Mouse (Mus musculus) ES-Bruce4 (cell line): Measurements from ENCODE around the gene Slc22a6. TPM values are rescaled to one million over a fixed set of nuclear protein-coding genes. Genes with fewer than 3 reads are reported as not detected.

Source experiments
- H3K27ac ChIP-seq: 2 replicates; pipeline ENCODE4 v1.5.1; 2012; ENCODE audit warnings: low read length, inconsistent platforms; ENCODE audit not compliant: insufficient read depth
- H3K27me3 ChIP-seq: 2 replicates; pipeline ENCODE4 v1.6.1; 2012; ENCODE audit warnings: mild to moderate bottlenecking, low read length, inconsistent platforms; ENCODE audit not compliant: control insufficient read depth, poor library complexity, insufficient read depth, severe bottlenecking
- H3K36me3 ChIP-seq: 2 replicates; pipeline ENCODE4 v1.6.1; 2012; ENCODE audit warnings: inconsistent platforms, mild to moderate bottlenecking, low read length, moderate library complexity; ENCODE audit not compliant: control insufficient read depth, poor library complexity, insufficient read depth, severe bottlenecking
- H3K4me1 ChIP-seq: one replicate; pipeline ENCODE4 v1.8.1; 2011; ENCODE audit warnings: low read length; ENCODE audit not compliant: control insufficient read depth, insufficient read depth
- H3K4me3 ChIP-seq: 2 replicates; pipeline ENCODE4 v1.5.1; 2011; ENCODE audit warnings: low read depth, mild to moderate bottlenecking, low read length
- H3K9ac ChIP-seq: 2 replicates; pipeline ENCODE4 v1.6.1; 2012; ENCODE audit warnings: low read depth, mild to moderate bottlenecking, inconsistent platforms; ENCODE audit not compliant: poor library complexity, severe bottlenecking
- H3K9me3 ChIP-seq: replicated peaks from 2 replicates; pipeline ENCODE4 v1.6.1; 2012; ENCODE audit warnings: mild to moderate bottlenecking, low read length, inconsistent platforms; ENCODE audit not compliant: control insufficient read depth, poor library complexity, insufficient read depth, severe bottlenecking
- CTCF ChIP-seq: IDR thresholded peaks from one replicate; pipeline ENCODE4 v1.8.1; 2011; ENCODE audit warnings: low read depth, low read length
- EP300 ChIP-seq: IDR thresholded peaks from 2 replicates; pipeline ENCODE4 v1.6.1; 2011; ENCODE audit warnings: low read depth, low read length; ENCODE audit not compliant: insufficient read depth
- POLR2A ChIP-seq: IDR thresholded peaks from one replicate; pipeline ENCODE4 v1.8.1; 2011; ENCODE audit warnings: low read length; ENCODE audit not compliant: insufficient read depth
- polyA plus RNA-seq: library from polyadenylated mRNA; stranded (reverse); fragments of >200 nt; gene quantifications from 2 replicates; pipeline ENCODE4 v1.2.4, GENCODE M21; 2011; ENCODE audit warnings: low read depth; ENCODE audit not compliant: missing spikeins, insufficient read depth, insufficient read length

Gene Slc22a6
- polyA plus RNA-seq, 1 experiment, result not detected

- Histone ChIP-seq H3K27ac (no peak within 1 kb of the TSS), H3K27me3 (no peaks in the 10 kb centered on the region), H3K9ac (no peak within 1 kb of the TSS), H3K36me3 (no peaks in the 10 kb centered on the region), H3K4me3 (no peak within 1 kb of the TSS), H3K9me3 (no peaks in the 10 kb centered on the region), H3K4me1 (peaks cover 2% of the 10 kb centered on the region)
- TF ChIP-seq EP300, result no peak
- no peak for TF ChIP-seq CTCF
- no peak for TF ChIP-seq POLR2A
Measured at GRCm38 (mm10) chr19:8590954-8591353, 26.9 kb upstream of the Slc22a6 start, which contains the start of gene Slc22a8. Slc22a8 (plus strand) TSS chr19:8591254.

GRCm38 (mm10) chr19:8592155-8592554 is 25.7 kb upstream of the Slc22a6 start:
- Histone ChIP-seq H3K27ac (no peak overlapping the region), H3K36me3 (no peaks in the 10 kb centered on the region), H3K4me1 (peaks cover 2% of the 10 kb centered on the region), H3K9ac (no peak overlapping the region), H3K27me3 (no peaks in the 10 kb centered on the region), H3K9me3 (no peaks in the 10 kb centered on the region), H3K4me3 (no peak overlapping the region)
- no peak for TF ChIP-seq POLR2A
- TF ChIP-seq CTCF, result no peak
- TF ChIP-seq EP300, result no peak

GRCm38 (mm10) chr19:8592873-8593408 is 24.9 kb upstream of the Slc22a6 start:
- Histone ChIP-seq H3K4me1 (peaks cover 2% of the 10 kb centered on the region), H3K4me3 (no peak overlapping the region), H3K9me3 (no peaks in the 10 kb centered on the region), H3K36me3 (no peaks in the 10 kb centered on the region), H3K27me3 (no peaks in the 10 kb centered on the region), H3K27ac (no peak overlapping the region), H3K9ac (no peak overlapping the region)
- TF ChIP-seq CTCF, result no peak
- TF ChIP-seq EP300, result no peak

- TF ChIP-seq CTCF (no peak), EP300 (no peak), POLR2A (no peak)
- no peak overlapping the region for H3K27ac ChIP-seq
- peaks cover 2% of the 10 kb centered on the region for H3K4me1 ChIP-seq
- no peaks in the 10 kb centered on the region for H3K9me3 ChIP-seq
- H3K9ac ChIP-seq, result no peak overlapping the region
- no peaks in the 10 kb centered on the region for H3K36me3 ChIP-seq
- no peaks in the 10 kb centered on the region for H3K27me3 ChIP-seq
- no peak overlapping the region for H3K4me3 ChIP-seq
Measured at GRCm38 (mm10) chr19:8593833-8594232, 24.0 kb upstream of the Slc22a6 start.

- Histone ChIP-seq H3K27me3 (no peaks in the 10 kb centered on the region), H3K36me3 (no peaks in the 10 kb centered on the region), H3K27ac (no peak overlapping the region), H3K9ac (no peak overlapping the region), H3K4me1 (peaks cover 2% of the 10 kb centered on the region), H3K4me3 (no peak overlapping the region), H3K9me3 (no peaks in the 10 kb centered on the region)
- TF ChIP-seq POLR2A (no peak), CTCF (no peak), EP300 (no peak)
Measured at GRCm38 (mm10) chr19:8594518-8594917, 23.3 kb upstream of the Slc22a6 start.

GRCm38 (mm10) chr19:8597269-8597668 is 20.6 kb upstream of the Slc22a6 start:
- H3K36me3 ChIP-seq, result no peaks in the 10 kb centered on the region
- no peak overlapping the region for H3K27ac ChIP-seq
- no peak overlapping the region for H3K4me3 ChIP-seq
- H3K27me3 ChIP-seq, result no peaks in the 10 kb centered on the region
- H3K4me1 ChIP-seq, result no peaks in the 10 kb centered on the region
- no peak for TF ChIP-seq CTCF
- TF ChIP-seq POLR2A, result no peak
- TF ChIP-seq EP300, result no peak
- H3K9me3 ChIP-seq, result no peaks in the 10 kb centered on the region
- H3K9ac ChIP-seq, result no peak overlapping the region
